Mouse (Mus musculus) heart, embryonic 11.5 days (tissue): Measurements from ENCODE around the gene Ptpru. TPM values are rescaled to one million over a fixed set of nuclear protein-coding genes. Genes with fewer than 3 reads are reported as not detected.
"Not testable (repeated sequence)": the region's sequence is repeated elsewhere in the genome, so short reads cannot be mapped to it uniquely, and the experiment has no call there.

ENCODE experiments used
- ATAC-seq: fragments of 200-750 bp; cut with Nextera tagmentation; replicated peaks from 2 replicates; pipeline ENCODE4 v1.8.0; 2017; ENCODE audit warnings: moderate library complexity; ENCODE audit not compliant: insufficient number of reproducible peaks, low FRiP score, low TSS enrichment
- H3K27ac ChIP-seq: fragments of 300-500 bp; sonication (generic); 2 replicates; pipeline ENCODE4 v1.5.1; 2014; ENCODE audit warnings: mild to moderate bottlenecking, low read depth, low read length
- H3K27me3 ChIP-seq: fragments of 300-500 bp; sonication (generic); 2 replicates; pipeline ENCODE4 v1.6.1; 2014; ENCODE audit warnings: mild to moderate bottlenecking, low read length, mixed read lengths; ENCODE audit not compliant: control insufficient read depth, insufficient read depth
- H3K36me3 ChIP-seq: fragments of 300-500 bp; sonication (generic); 2 replicates; pipeline ENCODE4 v1.6.1; 2014; ENCODE audit warnings: mild to moderate bottlenecking, low read length, moderate library complexity, mixed read lengths; ENCODE audit not compliant: control insufficient read depth, insufficient read depth
- H3K4me1 ChIP-seq: fragments of 300-500 bp; sonication (generic); 2 replicates; pipeline ENCODE4 v1.6.1; 2014; ENCODE audit warnings: low read length; ENCODE audit not compliant: control insufficient read depth, insufficient read depth
- H3K4me2 ChIP-seq: fragments of 300-500 bp; sonication (generic); 2 replicates; pipeline ENCODE4 v1.6.1; 2014; ENCODE audit warnings: mild to moderate bottlenecking, moderate library complexity
- H3K4me3 ChIP-seq: fragments of 300-500 bp; sonication (generic); 2 replicates; pipeline ENCODE4 v1.5.1; 2014; ENCODE audit warnings: low read depth, low read length
- H3K9ac ChIP-seq: fragments of 300-500 bp; sonication (generic); 2 replicates; pipeline ENCODE4 v1.6.1; 2014; ENCODE audit warnings: mild to moderate bottlenecking, low read depth, low read length, moderate library complexity
- H3K9me3 ChIP-seq: fragments of 300-500 bp; sonication (generic); replicated peaks from 2 replicates; pipeline ENCODE4 v1.6.1; 2016; ENCODE audit warnings: low read length; ENCODE audit not compliant: control insufficient read depth
- WGBS: fragments of 180-500 bp; shearing (Covaris S2); extraction: QIAGEN DNeasy Blood & Tissue Kit; methylation state at CpG from one replicate; pipeline ENCODE4 v1.1.7; 2014; ENCODE audit not compliant: insufficient replicate concordance; 5-methylcytosine and 5-hydroxymethylcytosine counted together
- polyA plus RNA-seq: library from polyadenylated mRNA; unstranded; fragments of >200 nt; fragmentation: Nextera tagmentation; extraction: Ambion mirVana; gene quantifications from 2 replicates; pipeline ENCODE4 v1.2.1, GENCODE M21; 2014

The Ptpru gene
- polyA plus RNA-seq, 1 experiment from 2014 or later = 2.8 TPM

- Histone ChIP-seq H3K36me3 (no peaks in the 10 kb centered on the region), H3K4me1 (no peaks in the 10 kb centered on the region), H3K4me2 (no peak overlapping the region), H3K4me3 (no peak overlapping the region), H3K9me3 (no peaks in the 10 kb centered on the region), H3K9ac (no peak overlapping the region), H3K27me3 (no peaks in the 10 kb centered on the region), H3K27ac (no peak overlapping the region)
- no peak for ATAC-seq
- 73% methylated on average over 11 of the region's 11 CpGs for WGBS
These were observed 25.6 kb downstream of the Ptpru start for GRCm38 (mm10) chr4:131812458-131812857.

GRCm38 (mm10) chr4:131805255-131805654 is 32.8 kb downstream of the Ptpru start:
- no peak for ATAC-seq
- no peaks in the 10 kb centered on the region for H3K4me1 ChIP-seq
- WGBS = 80% methylated on average over 3 of the region's 3 CpGs
- H3K9ac ChIP-seq = no peak overlapping the region
- no peaks in the 10 kb centered on the region for H3K27me3 ChIP-seq
- H3K36me3 ChIP-seq = no peaks in the 10 kb centered on the region
- H3K4me2 ChIP-seq = no peak overlapping the region
- no peak overlapping the region for H3K27ac ChIP-seq
- no peak overlapping the region for H3K4me3 ChIP-seq
- no peaks in the 10 kb centered on the region for H3K9me3 ChIP-seq

- H3K27ac ChIP-seq, H3K9me3 ChIP-seq, H3K4me3 ChIP-seq, H3K27me3 ChIP-seq, H3K4me2 ChIP-seq, H3K4me1 ChIP-seq, H3K9ac ChIP-seq, H3K36me3 ChIP-seq: not testable (repeated sequence)
- peak; percentile 48; the same call in 1 of the 2 replicates for ATAC-seq
- 94% methylated on average over 5 of the region's 6 CpGs for WGBS
These were observed 33.4 kb downstream of the Ptpru start for GRCm38 (mm10) chr4:131804732-131805131.

DNA sequence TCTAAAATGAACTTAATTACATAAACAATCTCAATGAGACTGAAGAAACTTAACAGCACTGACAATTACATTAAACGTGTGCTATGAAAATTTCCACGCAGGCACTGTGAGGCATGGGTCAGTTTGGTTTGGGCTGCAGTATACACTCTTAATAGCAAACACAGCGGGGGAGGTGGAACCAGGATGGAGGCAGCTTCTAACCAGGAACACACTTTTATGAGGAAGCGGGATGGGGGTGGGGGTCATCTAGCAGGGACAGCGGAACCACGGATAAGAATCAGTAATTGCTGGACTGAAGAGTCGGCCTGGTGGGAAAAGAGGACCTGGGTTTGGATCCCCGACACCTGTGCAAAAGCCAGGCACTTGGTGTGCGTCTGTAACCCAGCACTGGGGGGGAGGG is 34.2 kb downstream of the Ptpru start:
- Histone ChIP-seq H3K27me3 (no peaks in the 10 kb centered on the region), H3K27ac (no peak overlapping the region), H3K4me2 (no peak overlapping the region), H3K4me3 (no peak overlapping the region), H3K4me1 (0 out of 2 replicates have a peak, but pooled peaks cover 3% of the 10 kb centered on the region), H3K9me3 (no peaks in the 10 kb centered on the region), H3K9ac (no peak overlapping the region), H3K36me3 (no peaks in the 10 kb centered on the region)
- WGBS = 73% methylated on average over 9 of the region's 9 CpGs
- ATAC-seq = no peak

DNA sequence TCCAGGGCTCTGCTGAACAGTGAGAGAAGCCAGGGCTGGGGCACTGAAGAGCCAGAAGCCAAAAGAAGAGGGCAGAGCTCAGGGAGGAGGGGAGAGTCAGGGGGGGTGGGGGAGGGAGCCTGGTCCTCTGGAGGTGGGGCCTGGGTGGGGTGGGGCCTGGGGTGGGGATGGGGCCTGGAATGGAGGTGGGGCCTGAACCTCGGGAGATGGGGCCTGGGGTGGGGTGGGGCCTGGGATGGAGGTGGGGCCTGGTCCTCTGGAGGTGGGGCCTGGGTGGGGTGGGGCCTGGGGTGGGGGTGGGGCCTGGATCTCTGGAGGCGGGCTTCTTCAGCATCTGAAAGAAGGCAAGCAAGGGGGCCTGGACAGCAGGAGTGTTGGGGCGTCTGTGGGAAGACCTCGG is 39.1 kb downstream of the Ptpru start:
- Histone ChIP-seq H3K4me3 (no peak overlapping the region), H3K36me3 (no peaks in the 10 kb centered on the region), H3K27ac (no peak overlapping the region), H3K4me1 (0 out of 2 replicates have a peak, but pooled peaks cover 3% of the 10 kb centered on the region), H3K4me2 (no peak overlapping the region), H3K27me3 (0 out of 2 replicates have a peak, but pooled peaks cover 2% of the 10 kb centered on the region), H3K9ac (no peak overlapping the region), H3K9me3 (no peaks in the 10 kb centered on the region)
- ATAC-seq = no peak
- 33% methylated on average over 4 of the region's 4 CpGs for WGBS

- 71% methylated on average over 12 of the region's 12 CpGs for WGBS
- H3K9ac ChIP-seq = no peak overlapping the region
- no peaks in the 10 kb centered on the region for H3K36me3 ChIP-seq
- H3K4me3 ChIP-seq = no peak overlapping the region
- ATAC-seq = no peak
- H3K27ac ChIP-seq = no peak overlapping the region
- H3K9me3 ChIP-seq = no peaks in the 10 kb centered on the region
- 0 out of 2 replicates have a peak, but pooled peaks cover 2% of the 10 kb centered on the region for H3K27me3 ChIP-seq
- H3K4me2 ChIP-seq = no peak overlapping the region
- H3K4me1 ChIP-seq = 0 out of 2 replicates have a peak, but pooled peaks cover 3% of the 10 kb centered on the region
These were observed 40.2 kb downstream of the Ptpru start for GRCm38 (mm10) chr4:131797920-131798319.

GRCm38 (mm10) chr4:131797483-131797882 is 40.6 kb downstream of the Ptpru start:
- Histone ChIP-seq H3K36me3 (no peaks in the 10 kb centered on the region), H3K4me1 (0 out of 2 replicates have a peak, but pooled peaks cover 3% of the 10 kb centered on the region), H3K27me3 (0 out of 2 replicates have a peak, but pooled peaks cover 2% of the 10 kb centered on the region), H3K9ac (no peak overlapping the region), H3K9me3 (no peaks in the 10 kb centered on the region), H3K4me2 (no peak overlapping the region), H3K27ac (no peak overlapping the region), H3K4me3 (no peak overlapping the region)
- 78% methylated on average over 7 of the region's 7 CpGs for WGBS
- no peak for ATAC-seq

DNA sequence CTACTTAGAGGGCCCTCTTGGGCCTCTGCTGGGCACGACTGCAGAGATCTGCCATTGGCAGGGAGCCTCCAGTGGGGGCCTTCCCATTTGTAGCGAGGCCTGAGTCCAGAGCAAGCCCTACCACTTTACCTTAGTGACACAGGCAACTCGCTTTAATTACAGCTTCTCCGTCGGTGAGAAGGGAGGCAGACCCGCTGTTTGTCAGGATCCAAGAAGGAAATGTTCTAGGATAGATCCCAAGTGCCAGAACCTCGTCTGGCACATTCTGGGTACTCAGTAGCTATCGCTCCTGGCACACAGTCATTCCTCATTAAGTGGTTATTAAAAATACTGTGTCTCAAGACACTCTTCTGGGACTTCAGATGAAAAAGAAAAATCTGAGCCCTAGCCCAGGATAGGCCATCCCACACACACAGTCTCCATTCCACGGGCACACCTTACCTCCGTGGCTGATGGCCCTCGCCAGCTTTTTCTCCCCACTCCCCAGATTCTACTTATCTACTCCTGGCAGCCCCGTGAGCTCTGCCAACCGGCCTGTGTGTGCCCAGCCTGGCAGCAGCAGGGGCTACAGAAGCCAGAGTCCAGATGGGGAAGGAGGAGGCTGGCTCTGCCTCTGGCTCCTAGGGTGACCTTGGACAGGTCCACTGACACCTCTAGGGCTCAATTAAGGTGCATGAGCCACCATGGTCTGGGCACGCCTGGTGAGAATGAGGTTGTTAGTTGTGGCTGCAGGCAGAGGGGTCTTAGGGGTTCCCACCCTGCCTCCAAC is 41.6 kb downstream of the Ptpru start:
- Histone ChIP-seq H3K9me3 (no peaks in the 10 kb centered on the region), H3K4me1 (0 out of 2 replicates have a peak, but pooled peaks cover 3% of the 10 kb centered on the region), H3K9ac (no peak overlapping the region), H3K27ac (no peak overlapping the region), H3K27me3 (0 out of 2 replicates have a peak, but pooled peaks cover 2% of the 10 kb centered on the region), H3K36me3 (no peaks in the 10 kb centered on the region), H3K4me2 (no peak overlapping the region), H3K4me3 (no peak overlapping the region)
- no peak for ATAC-seq
- 70% methylated on average over 14 of the region's 14 CpGs for WGBS

DNA sequence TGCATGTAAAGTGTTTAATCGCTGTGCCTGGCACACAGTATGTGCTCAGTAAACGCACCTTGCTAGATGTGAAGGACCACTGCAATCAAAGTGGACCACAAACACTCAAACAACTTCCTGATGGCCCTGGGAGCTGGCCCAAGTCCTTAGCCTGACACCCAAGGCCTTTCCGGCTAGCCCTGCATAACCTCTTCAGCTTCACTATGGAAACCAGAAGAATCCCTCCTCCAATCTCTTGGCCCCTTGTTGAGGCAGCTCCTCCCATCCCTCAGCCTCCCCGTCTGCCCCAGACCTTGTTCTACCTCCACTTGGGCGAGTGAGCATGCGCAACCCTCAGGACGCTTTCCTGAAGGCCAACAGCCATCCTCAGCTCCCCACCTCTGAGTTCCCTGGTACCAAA is 51.3 kb downstream of the Ptpru start:
- Histone ChIP-seq H3K27me3 (no peaks in the 10 kb centered on the region), H3K4me2 (no peak overlapping the region), H3K9me3 (no peaks in the 10 kb centered on the region), H3K4me3 (no peak overlapping the region), H3K9ac (no peak overlapping the region), H3K36me3 (no peaks in the 10 kb centered on the region), H3K27ac (no peak overlapping the region), H3K4me1 (no peaks in the 10 kb centered on the region)
- no peak for ATAC-seq
- WGBS = 77% methylated on average over 7 of the region's 7 CpGs
